Mouse (Mus musculus) cortical plate, adult 2 months (tissue): ENCODE measurements around the gene Ssb.

ENCODE experiments used
- CTCF ChIP-seq: fragments of 200-500 bp; IDR thresholded peaks from 2 replicates; pipeline ENCODE4 v1.5.1; 2011; ENCODE audit warnings: mild to moderate bottlenecking, control low read depth, low read length; ENCODE audit not compliant: insufficient read depth; ENCODE audit errors: extremely low read depth
- POLR2A ChIP-seq: fragments of 200-500 bp; IDR thresholded peaks from 2 replicates; pipeline ENCODE4 v1.6.1; 2011; ENCODE audit warnings: mild to moderate bottlenecking, low read length, control low read depth; ENCODE audit not compliant: insufficient read depth; ENCODE audit errors: extremely low read depth

GRCm38 (mm10) chr2:69838707-69839106 lies 22.7 kb upstream of the Ssb start:
- TF ChIP-seq CTCF (no peak), POLR2A (no peak)
